ENCODE assay signal across 11 mouse cellular contexts in the genomic region with DNA sequence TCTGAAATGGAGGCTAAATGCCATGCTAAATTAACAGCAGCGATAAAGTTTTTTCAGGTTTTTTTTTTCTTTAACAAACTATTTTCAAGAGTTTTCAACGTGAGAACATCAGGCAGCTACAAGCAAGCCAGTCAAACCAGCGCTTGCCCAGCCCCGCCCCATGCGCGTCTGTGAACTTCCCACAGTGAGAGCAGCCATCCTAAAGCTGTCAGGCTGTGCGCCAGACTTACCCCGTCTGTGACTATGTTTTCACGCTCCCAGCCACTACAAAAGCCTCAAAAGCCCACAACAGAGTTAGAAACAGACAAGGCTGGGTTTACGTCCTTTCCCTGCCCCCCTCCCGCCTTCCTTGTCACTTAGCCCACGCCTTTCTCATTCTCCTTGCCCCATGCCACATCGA.
DNase-seq lines count a peak whose midpoint lies in the region; ATAC-seq and TF ChIP-seq lines count a peak whose summit lies in the region.
"Had no signal": no experiment of that assay in that cellular context is flagged by ENCODE, and none has a peak within 500 bp of the region (broad histone marks: within the 10 kb centered on the region; RNA-seq: fewer than 3 reads in every experiment).

No protein-coding gene starts in this region.

- no peak overlapping the region for H3K4me3 ChIP-seq in heart, embryonic 12.5 days
- no peak overlapping the region for H3K4me3 ChIP-seq in hindbrain, embryonic 16.5 days (ENCODE audit: low read length)
- no peak overlapping the region for H3K4me3 ChIP-seq in stomach, embryonic 14.5 days (ENCODE audit: low read depth, low read length)
- no peak overlapping the region for H3K4me3 ChIP-seq in intestine, postnatal 0 days (ENCODE audit: low read depth, low read length)
- H3K4me3 ChIP-seq: neural tube, embryonic 12.5 days had no signal

- H3K4me2 ChIP-seq in heart, embryonic 12.5 days, result no peak overlapping the region
- peak overlapping the region; percentile 32; the same call in 1 of the 2 replicates for H3K4me2 ChIP-seq in hindbrain, embryonic 16.5 days (ENCODE audit: low read length)
- H3K4me2 ChIP-seq in stomach, embryonic 14.5 days (replicated peaks; ENCODE audit: low read depth, low read length), result peak overlapping the region; percentile 16; the same call in 1 of the 2 replicates
- no peak overlapping the region for H3K4me2 ChIP-seq in intestine, postnatal 0 days (replicated peaks; ENCODE audit: low read depth)
- H3K4me2 ChIP-seq: neural tube, embryonic 12.5 days had no signal

- H3K27ac ChIP-seq in heart, embryonic 12.5 days (ENCODE audit: poor library complexity, severe bottlenecking), result no peak overlapping the region
- no peak overlapping the region for H3K27ac ChIP-seq in hindbrain, embryonic 16.5 days (ENCODE audit: low read depth, low read length)
- no peak overlapping the region; the same call in 1 of the 2 replicates for H3K27ac ChIP-seq in stomach, embryonic 14.5 days (ENCODE audit: low read length)
- no peak overlapping the region for H3K27ac ChIP-seq in intestine, postnatal 0 days (ENCODE audit: low read depth, low read length)
- H3K27ac ChIP-seq: neural tube, embryonic 12.5 days had no signal

- peaks cover 17% of the 10 kb centered on the region for H3K36me3 ChIP-seq in heart, embryonic 12.5 days
- no peaks in the 10 kb centered on the region; the same call in 1 of the 2 replicates for H3K36me3 ChIP-seq in hindbrain, embryonic 16.5 days (ENCODE audit: control insufficient read depth, insufficient read depth, low read length)
- H3K36me3 ChIP-seq in stomach, embryonic 14.5 days (ENCODE audit: control insufficient read depth, insufficient read depth, low read length), result peaks cover 10% of the 10 kb centered on the region
- peaks cover 9% of the 10 kb centered on the region; the same call in 1 of the 2 replicates for H3K36me3 ChIP-seq in intestine, postnatal 0 days (ENCODE audit: control insufficient read depth, insufficient read depth)

- no peak for TF ChIP-seq CTCF in intestine, postnatal 0 days (IDR thresholded peaks at IDR 0.05; ENCODE audit: low read depth)

- peaks cover 22% of the 10 kb centered on the region; the same call in 1 of the 2 replicates for H3K4me1 ChIP-seq in heart, embryonic 12.5 days (replicated peaks)
- peaks cover 16% of the 10 kb centered on the region for H3K4me1 ChIP-seq in hindbrain, embryonic 16.5 days (ENCODE audit: control insufficient read depth, insufficient read depth, low read depth, low read length)
- peaks cover 10% of the 10 kb centered on the region; the same call in 1 of the 2 replicates for H3K4me1 ChIP-seq in stomach, embryonic 14.5 days (ENCODE audit: control insufficient read depth, insufficient read depth, low read length)
- no peaks in the 10 kb centered on the region for H3K4me1 ChIP-seq in intestine, postnatal 0 days (replicated peaks; ENCODE audit: control insufficient read depth, insufficient read depth, low read length)

- no peaks in the 10 kb centered on the region for H3K9me3 ChIP-seq in heart, embryonic 12.5 days (replicated peaks)
- H3K9me3 ChIP-seq in hindbrain, embryonic 16.5 days (ENCODE audit: control insufficient read depth, low read length), result no peaks in the 10 kb centered on the region
- no peaks in the 10 kb centered on the region for H3K9me3 ChIP-seq in stomach, embryonic 14.5 days (ENCODE audit: control insufficient read depth, low read depth, low read length)
- H3K9me3 ChIP-seq in intestine, postnatal 0 days (ENCODE audit: control insufficient read depth), result no peaks in the 10 kb centered on the region
- H3K9me3 ChIP-seq: neural tube, embryonic 12.5 days had no signal

- 74% methylated on average over 13 of the region's 13 CpGs for WGBS in heart, embryonic 12.5 days
- WGBS in hindbrain, embryonic 16.5 days, result 29% methylated on average over 13 of the region's 13 CpGs
- 45% methylated on average over 13 of the region's 13 CpGs for WGBS in stomach, embryonic 14.5 days
- 56% methylated on average over 13 of the region's 13 CpGs for WGBS in intestine, postnatal 0 days

- H3K9ac ChIP-seq in heart, embryonic 12.5 days, result no peak overlapping the region
- H3K9ac ChIP-seq in hindbrain, embryonic 16.5 days (ENCODE audit: low read depth, low read length), result peak overlapping the region; percentile 31; the same call in 1 of the 2 replicates
- no peak overlapping the region for H3K9ac ChIP-seq in stomach, embryonic 14.5 days (replicated peaks; ENCODE audit: low read depth, low read length)
- H3K9ac ChIP-seq in intestine, postnatal 0 days (ENCODE audit: low read depth, low read length), result no peak overlapping the region
- H3K9ac ChIP-seq: neural tube, embryonic 12.5 days had no signal

- H3K27me3 ChIP-seq in heart, embryonic 12.5 days (replicated peaks), result no peaks in the 10 kb centered on the region
- no peaks in the 10 kb centered on the region for H3K27me3 ChIP-seq in hindbrain, embryonic 16.5 days (replicated peaks; ENCODE audit: control insufficient read depth, insufficient read depth, low read length)
- H3K27me3 ChIP-seq in stomach, embryonic 14.5 days (ENCODE audit: control insufficient read depth, insufficient read depth, low read length), result no peaks in the 10 kb centered on the region
- no peaks in the 10 kb centered on the region for H3K27me3 ChIP-seq in intestine, postnatal 0 days (replicated peaks; ENCODE audit: control insufficient read depth, insufficient read depth, low read length)
- H3K27me3 ChIP-seq: CH12.LX; neural tube, embryonic 12.5 days had no signal

- intact Hi-C loops in heart, postnatal 10 days (cut with DNase I), result no loop called here

- ATAC-seq in heart, embryonic 12.5 days (ENCODE audit: insufficient number of reproducible peaks, low FRiP score), result no peak
- ATAC-seq in hindbrain, embryonic 16.5 days, result no peak
- ATAC-seq in stomach, embryonic 14.5 days (ENCODE audit: insufficient number of reproducible peaks, insufficient read depth, low FRiP score, low read depth), result no peak
- ATAC-seq in intestine, postnatal 0 days, result no peak

- DNase-seq in heart, postnatal 10 days, result peak; percentile 23 to 29
- DNase-seq in right cerebral cortex, adult 18-20 months, result peak; percentile 24
- no peak for DNase-seq in right cerebral cortex, postnatal 36 days (ENCODE audit: low spot score in 2 of 2)
- no peak for DNase-seq in testis, postnatal 10 days (ENCODE audit: low spot score)
- DNase-seq: cerebellum, adult 11-12 months had no signal

Comparison
In these comparisons a context has a peak if more than half of its experiments do, and no peak if none do; other contexts are left out.
1. DNase-seq: peak in heart, postnatal 10 days (2 of 2) and right cerebral cortex, adult 18-20 months (single experiment); none in right cerebral cortex, postnatal 36 days (0 of 2) and testis, postnatal 10 days (single experiment).
2. H3K4me2 ChIP-seq: peak in hindbrain, embryonic 16.5 days (single experiment) and stomach, embryonic 14.5 days (single experiment); none in heart, embryonic 12.5 days (single experiment) and intestine, postnatal 0 days (single experiment).